Mouse (Mus musculus) adrenal gland, postnatal 36 days (tissue): ENCODE data around the gene Sdcbp2. TPM values are rescaled to one million over a fixed set of nuclear protein-coding genes. Genes with fewer than 3 reads are reported as not detected.

Experiments used
- DNase-seq, 2 experiments: peaks; one replicate each; pipeline ENCODE4 v3.0.0; 2021; ENCODE audit warnings: mixed read lengths in 1 of 2
- long read RNA-seq, 2 experiments: library from polyadenylated mRNA; stranded (forward); transcript quantifications; one replicate each; pipeline ENCODE4 v2.0.0; 2021; ENCODE audit warnings: borderline sequencing depth in 2 of 2
- total RNA-seq, 2 experiments: library from RNA; stranded (reverse); gene quantifications; 2 replicates each; pipeline ENCODE4 v1.2.3; 2021

Gene Sdcbp2
- 1 to 10 TPM; 1.5 to 2.0 TPM for total RNA-seq
- long read RNA-seq, experiment 1, result 0 reads
- long read RNA-seq, experiment 2, result 0 reads

- no peak for DNase-seq
Measured at GRCm38 (mm10) chr2:151571873-151572700, at the start of gene Sdcbp2. Sdcbp2 (plus strand) TSS chr2:151572622.

GRCm38 (mm10) chr2:151524324-151525041 lies 47.9 kb upstream of the Sdcbp2 start:
- no peak for DNase-seq

- no peak for DNase-seq
Measured at GRCm38 (mm10) chr2:151525520-151525919, 46.9 kb upstream of the Sdcbp2 start.

- no peak for DNase-seq
Measured at GRCm38 (mm10) chr2:151528066-151528465, 44.4 kb upstream of the Sdcbp2 start.

GRCm38 (mm10) chr2:151529169-151529568 lies 43.3 kb upstream of the Sdcbp2 start:
- DNase-seq, result no peak

GRCm38 (mm10) chr2:151530378-151531230 lies 41.8 kb upstream of the Sdcbp2 start:
- peak; percentile 37 to 40 for DNase-seq

GRCm38 (mm10) chr2:151533632-151534031 lies 38.8 kb upstream of the Sdcbp2 start:
- no peak for DNase-seq

- DNase-seq, result no peak
Measured at GRCm38 (mm10) chr2:151535961-151536617, 36.3 kb upstream of the Sdcbp2 start.

GRCm38 (mm10) chr2:151536618-151536974 lies 35.8 kb upstream of the Sdcbp2 start:
- peak; percentile 66 to 75 for DNase-seq

GRCm38 (mm10) chr2:151538646-151539045 lies 33.8 kb upstream of the Sdcbp2 start:
- no peak for DNase-seq

- DNase-seq, result peak; percentile 99
Measured at GRCm38 (mm10) chr2:151542323-151543062, 29.9 kb upstream of the Sdcbp2 start, which contains the start of gene Fkbp1a. Fkbp1a (plus strand) TSS chr2:151542483.

- peak; percentile 52 to 82 for DNase-seq
Measured at GRCm38 (mm10) chr2:151543063-151543895, 29.1 kb upstream of the Sdcbp2 start.

GRCm38 (mm10) chr2:151544673-151545072 lies 27.7 kb upstream of the Sdcbp2 start:
- no peak for DNase-seq

GRCm38 (mm10) chr2:151546571-151546970 lies 25.9 kb upstream of the Sdcbp2 start:
- DNase-seq, result no peak

- DNase-seq, result no peak
Measured at GRCm38 (mm10) chr2:151549615-151550121, 22.8 kb upstream of the Sdcbp2 start.

- no peak for DNase-seq
Measured at GRCm38 (mm10) chr2:151562930-151563921, 9.2 kb upstream of the Sdcbp2 start.

- no peak for DNase-seq
Measured at GRCm38 (mm10) chr2:151564006-151564405, 8.4 kb upstream of the Sdcbp2 start.

GRCm38 (mm10) chr2:151564986-151565385 lies 7.4 kb upstream of the Sdcbp2 start:
- no peak for DNase-seq
